Mouse (Mus musculus) CH12.LX (cell line): ENCODE measurements around the gene Trim7. TPM values are rescaled to one million over a fixed set of nuclear protein-coding genes. Genes with fewer than 3 reads are reported as not detected.
A peak's percentile ranks its signal among the peaks of the same experiment; 100 is the strongest.

Source experiments
- DNase-seq: peaks from one replicate; pipeline ENCODE4 v3.0.0-alpha.2; 2013; ENCODE audit errors: extremely low read depth
- H3K27ac ChIP-seq: 2 replicates; pipeline ENCODE4 v1.5.1; 2012; ENCODE audit warnings: low read depth, mild to moderate bottlenecking, control low read depth, moderate library complexity; ENCODE audit not compliant: insufficient read depth
- H3K27me3 ChIP-seq: replicated peaks from 2 replicates; pipeline ENCODE3; 2012; ENCODE audit warnings: inconsistent platforms
- H3K36me3 ChIP-seq, 2 experiments: replicated peaks in 1 of 2; 2 replicates each; pipeline versions ENCODE3 to v1.6.1; 2012; ENCODE audit warnings: inconsistent platforms in 1 of 2, low read length in 1 of 2, mild to moderate bottlenecking in 1 of 2, mixed read lengths in 1 of 2, moderate library complexity in 1 of 2; ENCODE audit not compliant: control insufficient read depth in 1 of 2, insufficient read depth in 1 of 2
- H3K4me1 ChIP-seq, 2 experiments: 2 replicates each; pipeline ENCODE4 v1.6.1; 2012; ENCODE audit warnings: inconsistent platforms in 1 of 2, moderate library complexity in 1 of 2; ENCODE audit not compliant: insufficient read depth in 2 of 2, control insufficient read depth in 1 of 2
- H3K4me2 ChIP-seq: 2 replicates; pipeline ENCODE4 v1.6.1; 2012; ENCODE audit warnings: low read depth, mild to moderate bottlenecking, control low read depth; ENCODE audit not compliant: poor library complexity, insufficient read depth, severe bottlenecking
- H3K4me3 ChIP-seq, 3 experiments: fragments of 150-350 bp in 1 of 3; sonication (generic) in 1 of 3; replicated peaks in 1 of 3; 2 replicates each; pipeline versions ENCODE3 to v1.5.1; 2011 to 2012; ENCODE audit warnings: low read depth in 2 of 3, low read length in 2 of 3, mild to moderate bottlenecking in 2 of 3, moderate library complexity in 2 of 3, control low read depth in 1 of 3, improper control_type of control experiment in 1 of 3, inconsistent platforms in 1 of 3, mixed read lengths in 1 of 3; ENCODE audit not compliant: poor library complexity in 1 of 3
- H3K79me2 ChIP-seq: replicated peaks from 2 replicates; pipeline ENCODE4 v1.6.1; 2012; ENCODE audit warnings: mild to moderate bottlenecking, moderate library complexity; ENCODE audit not compliant: control insufficient read depth, poor library complexity, insufficient read depth, severe bottlenecking; ENCODE audit errors: extremely low read depth
- H3K9ac ChIP-seq: 2 replicates; pipeline ENCODE4 v1.6.1; 2012; ENCODE audit warnings: low read depth, mild to moderate bottlenecking, control low read depth, moderate library complexity; ENCODE audit not compliant: insufficient read depth
- H3K9me3 ChIP-seq: replicated peaks from 2 replicates; pipeline ENCODE3; 2012; ENCODE audit warnings: low read length, inconsistent platforms, mixed read lengths
- BHLHE40 ChIP-seq: IDR thresholded peaks from 2 replicates; pipeline ENCODE4 v1.6.1; 2011; ENCODE audit warnings: mild to moderate bottlenecking, low read depth, low read length, improper control_type of control experiment
- CHD1 ChIP-seq: IDR thresholded peaks from 2 replicates; pipeline ENCODE4 v1.6.1; 2012; ENCODE audit warnings: low read depth, low read length, improper control_type of control experiment, inconsistent platforms
- CHD2 ChIP-seq: IDR thresholded peaks from 2 replicates; pipeline ENCODE4 v1.6.1; 2011; ENCODE audit warnings: low read length, improper control_type of control experiment
- CTCF ChIP-seq, 2 experiments: IDR thresholded peaks in 1 of 2; conservative IDR thresholded peaks in 1 of 2; 2 replicates each; pipeline ENCODE4 v1.5.1; 2011 to 2012; ENCODE audit warnings: low read depth in 2 of 2, low read length in 2 of 2, improper control_type of control experiment in 1 of 2, inconsistent platforms in 1 of 2, mild to moderate bottlenecking in 1 of 2, moderate library complexity in 1 of 2
- E2F4 ChIP-seq: IDR thresholded peaks from 2 replicates; pipeline ENCODE4 v1.6.1; 2011; ENCODE audit warnings: low read depth, low read length, improper control_type of control experiment; ENCODE audit not compliant: insufficient replicate concordance
- ELF1 ChIP-seq: IDR thresholded peaks from 2 replicates; pipeline ENCODE4 v1.6.1; 2014; ENCODE audit warnings: low read depth, mild to moderate bottlenecking, inconsistent platforms, low read length, improper control_type of control experiment
- EP300 ChIP-seq: IDR thresholded peaks from 2 replicates; pipeline ENCODE4 v1.6.1; 2011; ENCODE audit warnings: low read length, improper control_type of control experiment
- GABPA ChIP-seq: IDR thresholded peaks from 2 replicates; pipeline ENCODE4 v1.6.1; 2012; ENCODE audit warnings: low read depth, low read length, improper control_type of control experiment, inconsistent platforms; ENCODE audit not compliant: insufficient replicate concordance
- HCFC1 ChIP-seq: IDR thresholded peaks from 2 replicates; pipeline ENCODE4 v1.6.1; 2012; ENCODE audit warnings: low read depth, mild to moderate bottlenecking, inconsistent platforms, low read length, improper control_type of control experiment
- IRF4 ChIP-seq: IDR thresholded peaks from 2 replicates; pipeline ENCODE4 v1.6.1; 2014; ENCODE audit warnings: low read depth, mild to moderate bottlenecking, inconsistent platforms, low read length, improper control_type of control experiment
- JUN ChIP-seq: IDR thresholded peaks from 2 replicates; pipeline ENCODE4 v1.6.1; 2011; ENCODE audit warnings: low read depth, mild to moderate bottlenecking, low read length, improper control_type of control experiment, moderate library complexity; ENCODE audit not compliant: insufficient read depth
- JUND ChIP-seq: conservative IDR thresholded peaks from 2 replicates; pipeline ENCODE4 v1.6.1; 2011; ENCODE audit warnings: low read depth, low read length, improper control_type of control experiment
- KAT2A ChIP-seq: IDR thresholded peaks from 2 replicates; pipeline ENCODE4 v1.6.1; 2012; ENCODE audit warnings: low read length, improper control_type of control experiment, inconsistent platforms; ENCODE audit not compliant: insufficient replicate concordance
- MAFK ChIP-seq: IDR thresholded peaks from 2 replicates; pipeline ENCODE4 v1.6.1; 2011; ENCODE audit warnings: low read length, improper control_type of control experiment; ENCODE audit not compliant: insufficient replicate concordance
- MAX ChIP-seq: IDR thresholded peaks from 2 replicates; pipeline ENCODE4 v1.6.1; 2011; ENCODE audit warnings: low read length, improper control_type of control experiment
- MAZ ChIP-seq: IDR thresholded peaks from 2 replicates; pipeline ENCODE4 v1.6.1; 2012; ENCODE audit warnings: low read depth, mild to moderate bottlenecking, inconsistent platforms, low read length, improper control_type of control experiment, moderate library complexity
- MEF2A ChIP-seq: IDR thresholded peaks from 2 replicates; pipeline ENCODE4 v1.6.1; 2014; ENCODE audit warnings: low read depth, mild to moderate bottlenecking, inconsistent platforms, low read length, improper control_type of control experiment, borderline replicate concordance
- MXI1 ChIP-seq: IDR thresholded peaks from 2 replicates; pipeline ENCODE4 v1.6.1; 2011; ENCODE audit warnings: mild to moderate bottlenecking, low read depth, low read length, improper control_type of control experiment
- MYC ChIP-seq: IDR thresholded peaks from 2 replicates; pipeline ENCODE4 v1.6.1; 2011; ENCODE audit warnings: low read depth, mild to moderate bottlenecking, improper control_type of control experiment, low read length
- PAX5 ChIP-seq: IDR thresholded peaks from 2 replicates; pipeline ENCODE4 v1.6.1; 2012; ENCODE audit warnings: low read length, inconsistent platforms, mixed read lengths
- RAD21 ChIP-seq: IDR thresholded peaks from 2 replicates; pipeline ENCODE4 v1.6.1; 2011; ENCODE audit warnings: low read depth, mild to moderate bottlenecking, low read length, improper control_type of control experiment, moderate library complexity
- RCOR1 ChIP-seq: conservative IDR thresholded peaks from 2 replicates; pipeline ENCODE4 v1.6.1; 2012; ENCODE audit warnings: low read depth, mild to moderate bottlenecking, inconsistent platforms, low read length, improper control_type of control experiment
- SIN3A ChIP-seq: IDR thresholded peaks from 2 replicates; pipeline ENCODE4 v1.6.1; 2012; ENCODE audit warnings: low read length, improper control_type of control experiment, inconsistent platforms
- SMC3 ChIP-seq: IDR thresholded peaks from 2 replicates; pipeline ENCODE4 v1.6.1; 2011; ENCODE audit warnings: low read depth, low read length, improper control_type of control experiment
- TCF12 ChIP-seq: IDR thresholded peaks from 2 replicates; pipeline ENCODE4 v1.6.1; 2014; ENCODE audit warnings: low read depth, mild to moderate bottlenecking, inconsistent platforms, low read length, improper control_type of control experiment
- UBTF ChIP-seq: IDR thresholded peaks from 2 replicates; pipeline ENCODE4 v1.6.1; 2012; ENCODE audit warnings: low read depth, mild to moderate bottlenecking, inconsistent platforms, low read length, improper control_type of control experiment, moderate library complexity
- USF1 ChIP-seq: IDR thresholded peaks from 2 replicates; pipeline ENCODE4 v1.6.1; 2014; ENCODE audit warnings: low read depth, mild to moderate bottlenecking, inconsistent platforms, low read length, improper control_type of control experiment
- USF2 ChIP-seq: conservative IDR thresholded peaks from 2 replicates; pipeline ENCODE4 v1.6.1; 2011; ENCODE audit warnings: low read depth, low read length, improper control_type of control experiment
- ZKSCAN1 ChIP-seq: IDR thresholded peaks from 2 replicates; pipeline ENCODE4 v1.6.1; 2012; ENCODE audit warnings: low read depth, inconsistent platforms, low read length, improper control_type of control experiment, borderline replicate concordance
- ZMIZ1 ChIP-seq: IDR thresholded peaks from 2 replicates; pipeline ENCODE4 v1.6.1; 2012; ENCODE audit warnings: low read depth, mild to moderate bottlenecking, inconsistent platforms, low read length, improper control_type of control experiment
- ZNF384 ChIP-seq: IDR thresholded peaks from 2 replicates; pipeline ENCODE4 v1.6.1; 2012; ENCODE audit warnings: low read depth, low read length, improper control_type of control experiment, inconsistent platforms
- dilution Hi-C: fragments of 300-500 bp; cut with MboI; formaldehyde crosslinking; loops from 2 replicates; pipeline ENCODE4 v1.14.3; 2020; ENCODE audit warnings: low sequenced_read_pairs; ENCODE audit not compliant: extremely low pct_unique_long_range_greater_than_20kb, extremely low pct_ligation_motif_present
- in situ Hi-C: fragments of 300-500 bp; cut with MboI; formaldehyde crosslinking; loops from 3 replicates; pipeline ENCODE4 v1.14.3; 2019; ENCODE audit warnings: low sequenced_read_pairs, low pct_ligation_motif_present, low pct_unique_long_range_greater_than_20kb, mixed read lengths
- polyA plus RNA-seq: library from polyadenylated mRNA; unstranded; fragments of >175 nt; gene quantifications from 2 replicates; pipeline ENCODE4 v1.2.1, GENCODE M21; 2012; ENCODE audit warnings: low read depth; ENCODE audit not compliant: insufficient read length
- total RNA-seq, 2 experiments: library from RNA; depleted of rRNA; stranded (reverse); fragments of 300-350 nt in 1 of 2; fragments of >200 nt in 1 of 2; gene quantifications; 2 replicates each; pipeline ENCODE4 v1.2.3; 2012 to 2014

Gene Trim7
- total and polyA plus RNA-seq, 3 experiments: 9.2 to 34.6 (median 15.1) TPM

- TF ChIP-seq BHLHE40 (0 out of 2 replicates have a peak, but pooled peaks have one; percentile 32), SMC3 (no peak), MEF2A (no peak), HCFC1 (no peak), ZNF384 (peak; percentile 97), USF2 (no peak), KAT2A (0 out of 2 replicates have a peak, but pooled peaks have one; percentile 48), E2F4 (no peak), SIN3A (peak; percentile 61), ELF1 (no peak), CHD1 (peak; percentile 92; the same call in 1 of the 2 replicates), JUND (0 out of 2 replicates have a peak, but pooled peaks have one; percentile 25), MAX (peak; percentile 93), GABPA (no peak), RAD21 (no peak), ZMIZ1 (0 out of 2 replicates have a peak, but pooled peaks have one; percentile 13), RCOR1 (no peak), EP300 (no peak), USF1 (no peak), MAZ (no peak), MYC (peak; percentile 97)
These were observed 26.7 kb upstream of the Trim7 start (continued) for GRCm38 (mm10) chr11:48798984-48799920.

- H3K79me2 ChIP-seq: peaks cover 66% of the 10 kb centered on the region
- in situ Hi-C loops (loop anchor here (5.0 kb wide), 1 partner anchor 302 kb away; no protein-coding TSS in a partner anchor), dilution Hi-C loops (no loop called here)
- peak within 1 kb of the TSS; percentile 86 for H3K27ac ChIP-seq
- no peaks in the 10 kb centered on the region for H3K9me3 ChIP-seq
- H3K4me1 ChIP-seq: peaks cover 15 to 55% of the 10 kb centered on the region in 2 experiments
- H3K27me3 ChIP-seq: no peaks in the 10 kb centered on the region
- peak; percentile 96 for DNase-seq
- H3K9ac ChIP-seq: peak within 1 kb of the TSS; percentile 100
- H3K4me2 ChIP-seq: peak within 1 kb of the TSS; percentile 96
- H3K4me3 ChIP-seq: peak within 1 kb of the TSS; percentile 77 to 96 (median 89)
- peaks cover 41 to 50% of the 10 kb centered on the region in 2 experiments for H3K36me3 ChIP-seq
- TF ChIP-seq MXI1: peak; percentile 93
- TF ChIP-seq CTCF (conservative IDR thresholded peaks at IDR 0.05 in 1 of 2, IDR thresholded peaks at IDR 0.05 in 1 of 2; ENCODE audit: low read depth in 2 of 2, low read length in 2 of 2): no peak
- 0 out of 2 replicates have a peak, but pooled peaks have one; percentile 27 for TF ChIP-seq UBTF
- TF ChIP-seq IRF4: peak; percentile 85
- TF ChIP-seq BHLHE40: peak; percentile 35; the same call in 1 of the 2 replicates
- TF ChIP-seq MAZ: no peak
- peak; percentile 86 for TF ChIP-seq SIN3A
- TF ChIP-seq CHD2: no peak
- peak; percentile 98 for TF ChIP-seq ZMIZ1
- TF ChIP-seq PAX5: no peak
- TF ChIP-seq E2F4: 0 out of 2 replicates have a peak, but pooled peaks have one; percentile 88
- TF ChIP-seq RAD21: no peak
- TF ChIP-seq JUND: no peak; the same call in 1 of the 2 replicates
- TF ChIP-seq JUN: no peak
- TF ChIP-seq GABPA: no peak; the same call in 1 of the 2 replicates
- TF ChIP-seq ZKSCAN1: no peak
- 0 out of 2 replicates have a peak, but pooled peaks have one; percentile 33 for TF ChIP-seq MAFK
- TF ChIP-seq USF1: no peak
- TF ChIP-seq TCF12: peak; percentile 97
- peak; percentile 86 for TF ChIP-seq HCFC1
These were observed 25.8 kb upstream of the Trim7 start, which contains the start of gene Rack1 for GRCm38 (mm10) chr11:48799921-48800701. Gene Rack1 (plus strand): TSS chr11:48800332.
